Mouse (Mus musculus): ENCODE measurements around the gene Rpl18a. TPM values are rescaled to one million over a fixed set of nuclear protein-coding genes. Genes with fewer than 3 reads are reported as not detected.

The Rpl18a gene
- polyA plus RNA-seq, 1 experiment: 5,695 TPM

GRCm38 (mm10) chr8:70874441-70874840, 22.8 kb downstream of the Rpl18a start:
- Histone ChIP-seq H3K36me3 (ENCODE audit: control insufficient read depth, insufficient read depth) (no peaks in the 10 kb centered on the region), H3K4me2 (ENCODE audit: low read depth) (no peak overlapping the region), H3ac (ENCODE audit: control insufficient read depth, insufficient read length) (no peak overlapping the region), H3K4me3 (no peak overlapping the region), H3K27me3 (ENCODE audit: control insufficient read depth, insufficient read depth, insufficient read length) (no peaks in the 10 kb centered on the region), H3K79me2 (ENCODE audit: control insufficient read depth, insufficient read depth) (peaks cover 6% of the 10 kb centered on the region)
- TF ChIP-seq TCF12 (IDR thresholded peaks at IDR 0.05; ENCODE audit: insufficient read depth, poor library complexity, severe bottlenecking) (no peak), POLR2AphosphoS2 (IDR thresholded peaks at IDR 0.05; ENCODE audit: insufficient read length, low read depth) (no peak), REST (IDR thresholded peaks at IDR 0.05; ENCODE audit: insufficient read depth, insufficient read length) (no peak), TCF3 (IDR thresholded peaks at IDR 0.05; ENCODE audit: insufficient read length, low read depth) (no peak), MAX (IDR thresholded peaks at IDR 0.05; ENCODE audit: low read depth) (no peak), SRF (IDR thresholded peaks at IDR 0.05; ENCODE audit: control insufficient read depth, insufficient read length, low read depth) (no peak), E2F4 (IDR thresholded peaks at IDR 0.05; ENCODE audit: insufficient read depth) (no peak), POLR2A (IDR thresholded peaks at IDR 0.05; ENCODE audit: insufficient read length, low read depth) (no peak), USF1 (IDR thresholded peaks at IDR 0.05; ENCODE audit: low read depth) (no peak)

- Histone ChIP-seq H3K4me2 (ENCODE audit: low read depth) (peak within 1 kb of the TSS; percentile 76), H3K36me3 (ENCODE audit: control insufficient read depth, insufficient read depth) (no peaks in the 10 kb centered on the region), H3K79me2 (ENCODE audit: control insufficient read depth, insufficient read depth) (peaks cover 6% of the 10 kb centered on the region), H3K27me3 (ENCODE audit: control insufficient read depth, insufficient read depth, insufficient read length) (no peaks in the 10 kb centered on the region), H3K4me3 (peak within 1 kb of the TSS; percentile 85), H3ac (ENCODE audit: control insufficient read depth, insufficient read length) (peak within 1 kb of the TSS; percentile 46)
- TF ChIP-seq TCF12 (IDR thresholded peaks at IDR 0.05; ENCODE audit: insufficient read depth, poor library complexity, severe bottlenecking) (no peak), POLR2A (IDR thresholded peaks at IDR 0.05; ENCODE audit: insufficient read length, low read depth) (peak; percentile 79), POLR2AphosphoS2 (IDR thresholded peaks at IDR 0.05; ENCODE audit: insufficient read length, low read depth) (peak; percentile 52)
These were observed 23.7 kb downstream of the Rpl18a start, which contains the start of gene Ccdc124 for GRCm38 (mm10) chr8:70873364-70873985. Gene Ccdc124, minus strand, starts transcription at chr8:70873935.

- TF ChIP-seq MYOD1 (IDR thresholded peaks at IDR 0.05; ENCODE audit: control insufficient read depth in 1 of 3, insufficient read length in 2 of 3, low read depth in 2 of 3): no peak
- H3K36me3 ChIP-seq (ENCODE audit: control insufficient read depth, insufficient read depth): no peaks in the 10 kb centered on the region
- peak overlapping the region; percentile 85 for H3K4me3 ChIP-seq
- H3K4me2 ChIP-seq (ENCODE audit: low read depth): peak overlapping the region; percentile 76
- H3K79me2 ChIP-seq (ENCODE audit: control insufficient read depth, insufficient read depth): peaks cover 6% of the 10 kb centered on the region
- peak overlapping the region; percentile 46 for H3ac ChIP-seq (ENCODE audit: control insufficient read depth, insufficient read length)
- no peaks in the 10 kb centered on the region for H3K27me3 ChIP-seq (ENCODE audit: control insufficient read depth, insufficient read depth, insufficient read length)
These were observed 24.4 kb downstream of the Rpl18a start for GRCm38 (mm10) chr8:70872643-70873363.

- Histone ChIP-seq H3K36me3 (ENCODE audit: control insufficient read depth, insufficient read depth) (no peaks in the 10 kb centered on the region), H3ac (ENCODE audit: control insufficient read depth, insufficient read length) (no peak overlapping the region), H3K4me3 (no peak overlapping the region), H3K4me2 (ENCODE audit: low read depth) (no peak overlapping the region), H3K79me2 (ENCODE audit: control insufficient read depth, insufficient read depth) (peaks cover 6% of the 10 kb centered on the region), H3K27me3 (ENCODE audit: control insufficient read depth, insufficient read depth, insufficient read length) (no peaks in the 10 kb centered on the region)
- no peak for TF ChIP-seq E2F4 (IDR thresholded peaks at IDR 0.05; ENCODE audit: insufficient read depth)
- no peak for TF ChIP-seq POLR2AphosphoS2 (IDR thresholded peaks at IDR 0.05; ENCODE audit: insufficient read length, low read depth)
- no peak for TF ChIP-seq TCF3 (IDR thresholded peaks at IDR 0.05; ENCODE audit: insufficient read length, low read depth)
- no peak for TF ChIP-seq MAX (IDR thresholded peaks at IDR 0.05; ENCODE audit: low read depth)
These were observed 25.9 kb downstream of the Rpl18a start for GRCm38 (mm10) chr8:70871195-70871807.

- Histone ChIP-seq H3K27me3 (ENCODE audit: control insufficient read depth, insufficient read depth, insufficient read length) (no peaks in the 10 kb centered on the region), H3K79me2 (ENCODE audit: control insufficient read depth, insufficient read depth) (peaks cover 6% of the 10 kb centered on the region), H3ac (ENCODE audit: control insufficient read depth, insufficient read length) (no peak overlapping the region), H3K4me3 (no peak overlapping the region), H3K4me2 (ENCODE audit: low read depth) (no peak overlapping the region), H3K36me3 (ENCODE audit: control insufficient read depth, insufficient read depth) (no peaks in the 10 kb centered on the region)
- TF ChIP-seq MYOG (IDR thresholded peaks at IDR 0.05; ENCODE audit: control insufficient read depth in 1 of 3, insufficient read depth in 1 of 3, insufficient read length in 2 of 3, low read depth in 2 of 3): no peak
- TF ChIP-seq SRF (IDR thresholded peaks at IDR 0.05; ENCODE audit: control insufficient read depth, insufficient read length, low read depth): peak; percentile 14
These were observed 27.6 kb downstream of the Rpl18a start for GRCm38 (mm10) chr8:70869601-70870041.

GRCm38 (mm10) chr8:70869199-70869571, 28.0 kb downstream of the Rpl18a start:
- Histone ChIP-seq H3K4me3 (no peak overlapping the region), H3K4me2 (ENCODE audit: low read depth) (no peak overlapping the region), H3ac (ENCODE audit: control insufficient read depth, insufficient read length) (no peak overlapping the region), H3K36me3 (ENCODE audit: control insufficient read depth, insufficient read depth) (no peaks in the 10 kb centered on the region), H3K27me3 (ENCODE audit: control insufficient read depth, insufficient read depth, insufficient read length) (no peaks in the 10 kb centered on the region), H3K79me2 (ENCODE audit: control insufficient read depth, insufficient read depth) (peaks cover 6% of the 10 kb centered on the region)
- no peak for TF ChIP-seq POLR2AphosphoS2 (IDR thresholded peaks at IDR 0.05; ENCODE audit: insufficient read length, low read depth)
- no peak for TF ChIP-seq CEBPB (IDR thresholded peaks at IDR 0.05; ENCODE audit: insufficient read depth, poor library complexity, severe bottlenecking)
- TF ChIP-seq USF1 (IDR thresholded peaks at IDR 0.05; ENCODE audit: low read depth): no peak
- no peak for TF ChIP-seq MYOG (IDR thresholded peaks at IDR 0.05; ENCODE audit: control insufficient read depth in 1 of 3, insufficient read depth in 1 of 3, insufficient read length in 2 of 3, low read depth in 2 of 3)
